Mouse (Mus musculus): ENCODE results near the gene Srpr.
A peak's percentile ranks its signal among the peaks of the same experiment; 100 is the strongest.

The Srpr gene

GRCm38 (mm10) chr9:35188700-35189099 lies 11.3 kb upstream of the Srpr start:
- no peak for DNase-seq (ENCODE audit: low spot score in 2 of 2)

- no peak for DNase-seq (ENCODE audit: low spot score in 2 of 2)
Observed at GRCm38 (mm10) chr9:35192983-35193542, 6.9 kb upstream of the Srpr start.

GRCm38 (mm10) chr9:35194048-35194447 lies 5.9 kb upstream of the Srpr start:
- DNase-seq (ENCODE audit: low spot score in 2 of 2) = no peak

GRCm38 (mm10) chr9:35197625-35198024 lies 2.4 kb upstream of the Srpr start:
- no peak for DNase-seq (ENCODE audit: low spot score in 2 of 2)

GRCm38 (mm10) chr9:35198351-35198750 lies 1.6 kb upstream of the Srpr start:
- DNase-seq (ENCODE audit: low spot score in 2 of 2) = no peak

- DNase-seq (ENCODE audit: low spot score in 2 of 2) = no peak
Observed at GRCm38 (mm10) chr9:35198945-35199771, 817 bp upstream of the Srpr start.

- no peak for DNase-seq (ENCODE audit: low spot score in 2 of 2)
Observed at GRCm38 (mm10) chr9:35200529-35201060, 620 bp downstream of the Srpr start.

GRCm38 (mm10) chr9:35203536-35203935 lies 3.6 kb downstream of the Srpr start:
- DNase-seq (ENCODE audit: low spot score in 2 of 2) = no peak

- DNase-seq (ENCODE audit: low spot score in 2 of 2) = no peak
Observed at GRCm38 (mm10) chr9:35204421-35204820, 4.4 kb downstream of the Srpr start.

GRCm38 (mm10) chr9:35210542-35211474 lies 10.8 kb downstream of the Srpr start, which contains the start of gene Foxred1:
Gene Foxred1, minus strand, starts transcription at chr9:35211055.
- DNase-seq (ENCODE audit: low spot score in 2 of 2) = peak; percentile 93 to 99

GRCm38 (mm10) chr9:35211573-35212511 lies 11.9 kb downstream of the Srpr start:
- no peak for DNase-seq (ENCODE audit: low spot score in 2 of 2)

GRCm38 (mm10) chr9:35217963-35218362 lies 18.0 kb downstream of the Srpr start:
- DNase-seq (ENCODE audit: low spot score in 2 of 2) = no peak

- no peak for DNase-seq (ENCODE audit: low spot score in 2 of 2)
Observed at GRCm38 (mm10) chr9:35223466-35223865, 23.5 kb downstream of the Srpr start.

- DNase-seq (ENCODE audit: low spot score in 2 of 2) = no peak
Observed at GRCm38 (mm10) chr9:35228671-35229070, 28.7 kb downstream of the Srpr start.

GRCm38 (mm10) chr9:35235996-35236395 lies 36.0 kb downstream of the Srpr start:
- DNase-seq (ENCODE audit: low spot score in 2 of 2) = no peak

- no peak for DNase-seq (ENCODE audit: low spot score in 2 of 2)
Observed at GRCm38 (mm10) chr9:35238371-35238770, 38.4 kb downstream of the Srpr start.

GRCm38 (mm10) chr9:35238915-35239571 lies 39.1 kb downstream of the Srpr start:
- no peak for DNase-seq (ENCODE audit: low spot score in 2 of 2)

- DNase-seq (ENCODE audit: low spot score in 2 of 2) = no peak
Observed at GRCm38 (mm10) chr9:35239734-35240133, 39.8 kb downstream of the Srpr start.

GRCm38 (mm10) chr9:35247405-35247804 lies 47.4 kb downstream of the Srpr start:
- DNase-seq (ENCODE audit: low spot score in 2 of 2) = no peak

- no peak for DNase-seq (ENCODE audit: low spot score in 2 of 2)
Observed at GRCm38 (mm10) chr9:35249476-35249875, 49.5 kb downstream of the Srpr start.

Data from urinary bladder, adult 18-20 months (tissue).